Mouse (Mus musculus) adrenal gland, adult (tissue): Measurements from ENCODE around the gene Nr0b2.

ENCODE experiments used
- DNase-seq, 2 experiments: peaks; one replicate each; pipeline ENCODE4 v3.0.0; 2022 to 2023; ENCODE audit warnings: low spot score in 1 of 2; ENCODE audit not compliant: inconsistent age in 2 of 2

Gene Nr0b2

GRCm38 (mm10) chr4:133604175-133604574, 51.0 kb downstream of the Nr0b2 start:
- no peak for DNase-seq

GRCm38 (mm10) chr4:133604856-133605255, 51.7 kb downstream of the Nr0b2 start:
- no peak for DNase-seq

GRCm38 (mm10) chr4:133605330-133605729, 52.2 kb downstream of the Nr0b2 start:
- no peak for DNase-seq
